Mouse (Mus musculus) embryonic fibroblast, embryonic 13.5 days (primary cell): ENCODE results near the gene Fabp6.

ENCODE experiments used
- CTCF ChIP-seq: IDR thresholded peaks from 2 replicates; pipeline ENCODE4 v1.5.1; 2011; ENCODE audit warnings: mild to moderate bottlenecking, control low read depth, low read length, moderate library complexity, borderline replicate concordance; ENCODE audit not compliant: insufficient read depth
- POLR2A ChIP-seq: IDR thresholded peaks from 2 replicates; pipeline ENCODE4 v1.6.1; 2011; ENCODE audit warnings: low read depth, mild to moderate bottlenecking, control low read depth, low read length, moderate library complexity

DNA sequence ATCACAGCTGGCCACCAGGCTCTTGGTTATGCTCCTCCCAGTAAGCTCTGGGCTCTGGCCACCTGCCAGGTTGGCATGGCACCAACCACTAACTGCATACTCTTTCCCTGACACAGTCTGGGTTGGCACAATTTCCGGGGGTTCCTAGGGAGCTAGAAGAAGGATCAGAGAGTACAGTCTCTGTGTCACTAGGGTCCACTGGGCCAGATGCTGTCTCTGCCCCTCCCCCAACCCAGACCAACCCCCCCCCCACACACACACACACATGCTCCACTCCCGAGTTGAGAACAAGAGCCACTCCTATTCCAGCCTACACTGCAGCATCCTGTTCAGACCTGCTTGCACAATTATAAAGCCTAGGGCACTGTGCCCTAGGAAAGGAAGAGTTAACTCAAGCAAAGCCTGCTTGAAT is 41.8 kb upstream of the Fabp6 start:
- TF ChIP-seq POLR2A (no peak), CTCF (no peak)
